Mouse (Mus musculus): ENCODE results near the gene Vwa7.

DNA sequence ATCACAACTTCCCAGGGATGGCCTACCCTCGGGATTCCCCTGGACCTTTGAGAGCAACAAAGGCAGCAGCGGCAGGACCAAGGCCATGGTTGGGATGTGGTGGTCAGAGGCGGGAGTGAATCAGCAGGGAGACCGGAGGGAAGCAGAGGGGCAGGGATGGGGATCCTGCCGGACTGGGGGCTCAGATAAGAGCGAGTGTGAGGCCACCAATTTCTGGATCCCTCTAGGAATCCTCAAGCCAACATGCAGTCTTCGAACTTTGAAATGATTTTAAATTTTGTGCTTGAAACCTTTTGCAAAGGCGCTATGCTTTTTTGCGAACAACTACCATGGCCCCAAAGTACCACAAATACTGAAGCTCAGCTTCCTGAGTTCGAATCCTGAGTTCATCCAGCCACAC is 49.7 kb downstream of the Vwa7 start, which contains the start of gene Mpig6b:
- TF ChIP-seq CTCF (IDR thresholded peaks at IDR 0.05 in 2 of 3, conservative IDR thresholded peaks at IDR 0.05 in 1 of 3; ENCODE audit: control insufficient read depth in 1 of 3, insufficient read depth in 1 of 3, low read depth in 2 of 3, low read length in 3 of 3, poor library complexity in 1 of 3, severe bottlenecking in 1 of 3), result no peak
- TF ChIP-seq ZC3H11A (IDR thresholded peaks at IDR 0.05; ENCODE audit: low read depth, low read length), result no peak
- TF ChIP-seq MYB (IDR thresholded peaks at IDR 0.05; ENCODE audit: low read depth, low read length), result no peak
- no peak for TF ChIP-seq TCF12 (IDR thresholded peaks at IDR 0.05; ENCODE audit: low read depth, low read length)
- no peak for TF ChIP-seq POLR2A (IDR thresholded peaks at IDR 0.05; ENCODE audit: control insufficient read depth in 1 of 2, insufficient read depth in 1 of 2, low read depth in 1 of 2, low read length in 2 of 2, poor library complexity in 1 of 2)
- no peak for TF ChIP-seq CHD1 (IDR thresholded peaks at IDR 0.05; ENCODE audit: low read depth, low read length)
- TF ChIP-seq POLR2AphosphoS5 (IDR thresholded peaks at IDR 0.05; ENCODE audit: borderline replicate concordance, low read depth, low read length), result no peak
- TF ChIP-seq MAX (IDR thresholded peaks at IDR 0.05; ENCODE audit: low read length), result no peak
- no peak for TF ChIP-seq EP300 (IDR thresholded peaks at IDR 0.05; ENCODE audit: low read depth in 1 of 2, low read length in 2 of 2)
- no peak for TF ChIP-seq KAT2A (conservative IDR thresholded peaks at IDR 0.05; ENCODE audit: low read depth, low read length)
- no peak for TF ChIP-seq GABPA (IDR thresholded peaks at IDR 0.05; ENCODE audit: low read depth, low read length)
- TF ChIP-seq MXI1 (IDR thresholded peaks at IDR 0.05; ENCODE audit: low read depth, low read length), result no peak
- no peak for TF ChIP-seq UBTF (IDR thresholded peaks at IDR 0.05; ENCODE audit: borderline replicate concordance, insufficient read depth, low read depth, low read length)
- no peak for TF ChIP-seq NELFE (IDR thresholded peaks at IDR 0.05; ENCODE audit: low read depth, low read length)

Measured in MEL (cell line).